Mouse (Mus musculus): Measurements from ENCODE around the gene Add2. TPM values are rescaled to one million over a fixed set of nuclear protein-coding genes. Genes with fewer than 3 reads are reported as not detected.

The Add2 gene
- polyA plus RNA-seq, 1 experiment from 2014 or later = 1.8 TPM

DNA sequence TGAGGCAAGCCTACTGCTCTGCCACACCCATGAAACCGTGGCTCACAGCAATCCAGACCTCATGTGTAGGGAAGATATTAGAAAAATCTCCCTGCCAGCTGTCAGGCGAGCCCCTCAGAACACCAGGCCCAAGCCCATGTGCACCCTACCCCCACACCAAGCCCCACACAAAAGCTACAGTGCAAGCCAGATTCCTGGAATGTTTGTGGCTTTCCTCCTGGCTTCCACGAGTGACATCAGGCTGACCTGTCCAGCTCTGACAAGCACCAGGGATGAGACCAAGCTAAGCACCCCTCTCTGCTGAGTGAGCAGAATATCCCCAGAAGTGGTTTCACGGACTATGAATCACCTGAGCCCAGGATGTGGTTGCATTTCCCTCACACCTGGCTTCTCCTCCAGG lies 120.5 kb downstream of the Add2 start:
- Histone ChIP-seq H3K4me3 (replicated peaks; ENCODE audit: low read depth, low read length) (no peak overlapping the region), H3K4me1 (replicated peaks; ENCODE audit: insufficient read depth, low read length) (no peaks in the 10 kb centered on the region), H3K4me2 (ENCODE audit: low read length) (no peak overlapping the region), H3K27ac (no peak overlapping the region), H3K9me3 (replicated peaks; ENCODE audit: low read length) (no peaks in the 10 kb centered on the region), H3K27me3 (ENCODE audit: insufficient read depth, low read length) (no peaks in the 10 kb centered on the region), H3K9ac (ENCODE audit: low read depth, low read length) (no peak overlapping the region), H3K36me3 (ENCODE audit: insufficient read depth, low read length) (no peaks in the 10 kb centered on the region)
- ATAC-seq (replicated peaks; ENCODE audit: low FRiP score, low read depth) = no peak
- TF ChIP-seq CTCF (IDR thresholded peaks at IDR 0.05; ENCODE audit: low read depth) = no peak
- 46% methylated on average over 4 of the region's 4 CpGs for WGBS
- DNase-seq (ENCODE audit: low spot score) = no peak

DNA sequence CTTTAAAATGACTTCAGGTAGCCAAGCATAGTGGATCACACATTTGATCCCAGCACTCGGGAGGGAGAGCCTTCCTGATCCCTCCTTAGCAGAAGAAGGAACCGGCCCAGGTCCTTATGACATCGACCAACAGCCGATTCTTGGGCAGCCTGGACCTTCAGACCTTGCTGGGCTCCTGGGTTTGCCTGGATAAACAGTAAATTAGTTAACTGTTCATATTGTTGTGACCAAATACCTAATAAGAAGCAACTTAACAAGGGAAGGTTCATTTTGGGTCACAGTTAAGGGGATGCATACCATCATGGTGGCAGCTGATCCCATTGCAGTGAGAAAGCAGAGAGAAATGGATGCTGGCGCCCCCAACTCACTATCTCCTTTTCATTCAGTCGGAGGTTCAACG lies 124.2 kb downstream of the Add2 start:
- H3K36me3 ChIP-seq (ENCODE audit: insufficient read depth, low read length) = no peaks in the 10 kb centered on the region
- no peaks in the 10 kb centered on the region for H3K27me3 ChIP-seq (ENCODE audit: insufficient read depth, low read length)
- no peaks in the 10 kb centered on the region for H3K9me3 ChIP-seq (replicated peaks; ENCODE audit: low read length)
- H3K4me3 ChIP-seq (replicated peaks; ENCODE audit: low read depth, low read length) = no peak overlapping the region
- no peak for TF ChIP-seq CTCF (IDR thresholded peaks at IDR 0.05; ENCODE audit: low read depth)
- H3K4me1 ChIP-seq (replicated peaks; ENCODE audit: insufficient read depth, low read length) = no peaks in the 10 kb centered on the region
- no peak for DNase-seq (ENCODE audit: low spot score)
- no peak overlapping the region for H3K27ac ChIP-seq
- ATAC-seq (replicated peaks; ENCODE audit: low FRiP score, low read depth) = no peak
- no peak overlapping the region for H3K9ac ChIP-seq (ENCODE audit: low read depth, low read length)
- H3K4me2 ChIP-seq (ENCODE audit: low read length) = no peak overlapping the region
- 88% methylated on average over 7 of the region's 7 CpGs for WGBS

DNA sequence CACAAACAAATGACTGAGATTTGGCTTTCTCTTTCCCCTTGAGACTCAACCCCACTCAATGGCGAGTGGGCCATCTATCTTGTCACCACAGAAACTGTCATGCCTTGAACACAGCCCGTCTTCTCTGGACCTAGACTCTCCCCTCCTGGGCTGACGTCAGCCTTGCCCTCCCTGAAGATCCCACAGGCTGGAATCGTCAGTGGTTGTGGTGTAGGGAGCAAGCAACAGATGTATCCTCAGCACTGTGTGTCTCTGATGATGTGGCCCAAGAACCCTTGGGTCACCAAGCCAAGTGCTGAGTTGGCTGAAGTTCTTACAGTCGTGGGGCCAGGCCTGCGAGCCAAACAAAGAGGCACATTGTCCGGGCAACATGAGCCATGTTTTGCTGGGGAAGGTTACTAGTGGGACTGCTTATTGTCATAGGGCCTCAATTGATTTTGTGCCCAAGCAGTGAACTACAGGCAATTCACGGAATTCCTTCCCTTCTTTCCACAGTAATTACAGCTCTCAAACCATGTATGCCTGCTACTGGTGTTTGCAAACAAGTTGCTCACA lies 125.0 kb downstream of the Add2 start:
- no peaks in the 10 kb centered on the region for H3K4me1 ChIP-seq (replicated peaks; ENCODE audit: insufficient read depth, low read length)
- WGBS = 78% methylated on average over 8 of the region's 8 CpGs
- DNase-seq (ENCODE audit: low spot score) = no peak

GRCm38 (mm10) chr6:86154006-86154405 lies 125.5 kb downstream of the Add2 start:
- H3K27me3 ChIP-seq (ENCODE audit: insufficient read depth, low read length) = no peaks in the 10 kb centered on the region
- H3K27ac ChIP-seq = no peak overlapping the region
- ATAC-seq (replicated peaks; ENCODE audit: low FRiP score, low read depth) (no peak), DNase-seq (ENCODE audit: low spot score) (no peak)
- H3K36me3 ChIP-seq (ENCODE audit: insufficient read depth, low read length) = no peaks in the 10 kb centered on the region
- no peak overlapping the region for H3K4me2 ChIP-seq (ENCODE audit: low read length)
- WGBS = 84% methylated on average over 5 of the region's 5 CpGs
- no peak overlapping the region for H3K4me3 ChIP-seq (replicated peaks; ENCODE audit: low read depth, low read length)
- no peaks in the 10 kb centered on the region for H3K9me3 ChIP-seq (replicated peaks; ENCODE audit: low read length)
- H3K9ac ChIP-seq (ENCODE audit: low read depth, low read length) = no peak overlapping the region
- no peaks in the 10 kb centered on the region for H3K4me1 ChIP-seq (replicated peaks; ENCODE audit: insufficient read depth, low read length)
- TF ChIP-seq CTCF (IDR thresholded peaks at IDR 0.05; ENCODE audit: low read depth) = no peak

More for the DNA sequence above, 125.0 kb downstream of the Add2 start:
- no peaks in the 10 kb centered on the region for H3K36me3 ChIP-seq (ENCODE audit: insufficient read depth, low read length)
- no peak overlapping the region for H3K4me3 ChIP-seq (replicated peaks; ENCODE audit: low read depth, low read length)
- H3K27me3 ChIP-seq (ENCODE audit: insufficient read depth, low read length) = no peaks in the 10 kb centered on the region
- no peak overlapping the region for H3K27ac ChIP-seq
- TF ChIP-seq CTCF (IDR thresholded peaks at IDR 0.05; ENCODE audit: low read depth) = no peak
- ATAC-seq (replicated peaks; ENCODE audit: low FRiP score, low read depth) = no peak
- no peak overlapping the region for H3K4me2 ChIP-seq (ENCODE audit: low read length)
- no peak overlapping the region for H3K9ac ChIP-seq (ENCODE audit: low read depth, low read length)
- no peaks in the 10 kb centered on the region for H3K9me3 ChIP-seq (replicated peaks; ENCODE audit: low read length)

- Histone ChIP-seq H3K9ac (ENCODE audit: low read depth, low read length) (no peak overlapping the region), H3K27ac (no peak overlapping the region)
- DNase-seq (ENCODE audit: low spot score) = no peak
These were observed 126.0 kb downstream of the Add2 start for GRCm38 (mm10) chr6:86154481-86154880.

DNA sequence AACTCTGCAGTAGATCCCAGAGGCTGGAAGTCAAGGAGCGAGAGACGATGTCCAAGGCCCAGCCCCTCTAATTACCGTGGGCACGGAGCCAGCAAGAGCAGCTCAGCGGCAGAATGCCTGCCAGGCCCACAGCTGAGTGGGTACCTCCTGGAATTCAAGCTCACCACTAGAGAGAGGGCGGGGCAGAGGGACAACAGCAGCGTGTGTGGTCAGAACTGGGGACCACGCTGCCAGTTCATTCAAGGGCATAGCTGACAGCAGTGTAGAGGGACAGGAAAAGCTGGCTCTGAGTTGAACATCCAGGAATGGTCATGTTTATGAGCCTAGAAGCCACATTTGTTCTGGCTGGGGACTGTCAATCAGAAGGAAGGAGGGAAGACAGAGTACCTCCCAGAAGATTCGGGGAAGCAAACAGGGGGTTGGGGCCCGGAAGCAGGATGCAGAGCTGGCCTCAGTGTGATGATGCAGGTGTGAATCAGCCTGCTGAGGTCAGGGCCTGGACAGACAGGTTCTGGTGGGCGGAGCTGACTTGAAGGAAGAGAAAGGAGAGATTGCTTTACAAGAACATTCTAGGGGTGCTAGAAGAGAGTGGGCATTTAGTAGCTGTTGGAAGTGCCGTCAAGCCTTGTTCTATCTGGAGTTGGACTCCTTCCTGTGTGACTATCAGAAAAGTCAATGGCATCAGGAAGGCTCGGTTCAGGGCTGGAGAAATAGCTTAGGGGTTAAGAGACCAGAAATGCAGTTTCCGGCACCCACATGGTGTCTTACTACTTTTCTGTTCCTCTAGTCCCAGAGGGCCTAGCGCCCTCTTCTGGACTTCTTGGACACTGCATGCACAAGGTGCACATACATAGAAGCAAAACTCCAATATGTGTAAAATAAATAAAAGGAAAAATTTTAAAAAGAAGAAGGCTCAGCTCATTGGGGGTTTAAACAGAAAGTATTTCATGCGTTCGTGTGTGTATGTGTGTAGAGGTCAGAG lies 129.1 kb downstream of the Add2 start:
- no peak overlapping the region for H3K9ac ChIP-seq (ENCODE audit: low read depth, low read length)
- peak; percentile 46 for DNase-seq (ENCODE audit: low spot score)
- no peak overlapping the region for H3K4me3 ChIP-seq (replicated peaks; ENCODE audit: low read depth, low read length)
- 53% methylated on average over 17 of the region's 17 CpGs for WGBS
- H3K27ac ChIP-seq = no peak overlapping the region
- no peak overlapping the region for H3K4me2 ChIP-seq (ENCODE audit: low read length)
- H3K27me3 ChIP-seq (ENCODE audit: insufficient read depth, low read length) = no peaks in the 10 kb centered on the region
- no peak for TF ChIP-seq CTCF (IDR thresholded peaks at IDR 0.05; ENCODE audit: low read depth)
- H3K36me3 ChIP-seq (ENCODE audit: insufficient read depth, low read length) = no peaks in the 10 kb centered on the region
- no peaks in the 10 kb centered on the region for H3K4me1 ChIP-seq (replicated peaks; ENCODE audit: insufficient read depth, low read length)
- no peak; the same call in 1 of the 2 replicates for ATAC-seq (replicated peaks; ENCODE audit: low FRiP score, low read depth)
- H3K9me3 ChIP-seq (replicated peaks; ENCODE audit: low read length) = no peaks in the 10 kb centered on the region

More at GRCm38 (mm10) chr6:86154481-86154880, 126.0 kb downstream of the Add2 start:
- H3K4me1 ChIP-seq (replicated peaks; ENCODE audit: insufficient read depth, low read length) = no peaks in the 10 kb centered on the region
- H3K4me2 ChIP-seq (ENCODE audit: low read length) = no peak overlapping the region
- no peak for ATAC-seq (replicated peaks; ENCODE audit: low FRiP score, low read depth)
- no peak overlapping the region for H3K4me3 ChIP-seq (replicated peaks; ENCODE audit: low read depth, low read length)
- H3K36me3 ChIP-seq (ENCODE audit: insufficient read depth, low read length) = no peaks in the 10 kb centered on the region
- 69% methylated on average over 2 of the region's 2 CpGs for WGBS
- no peak for TF ChIP-seq CTCF (IDR thresholded peaks at IDR 0.05; ENCODE audit: low read depth)
- H3K27me3 ChIP-seq (ENCODE audit: insufficient read depth, low read length) = no peaks in the 10 kb centered on the region
- H3K9me3 ChIP-seq (replicated peaks; ENCODE audit: low read length) = no peaks in the 10 kb centered on the region
